Mouse (Mus musculus) midbrain, embryonic 14.5 days (tissue): ENCODE measurements around the gene Arhgef3. TPM values are rescaled to one million over a fixed set of nuclear protein-coding genes. Genes with fewer than 3 reads are reported as not detected.

Experiments used
- ATAC-seq: fragments of 200-750 bp; cut with Nextera tagmentation; 2 replicates; pipeline ENCODE4 v1.8.0; 2017; ENCODE audit warnings: moderate number of reproducible peaks, moderate library complexity; ENCODE audit not compliant: low FRiP score, low TSS enrichment
- DNase-seq: peaks from one replicate; pipeline ENCODE4 v3.0.0-alpha.2; 2015
- H3K27ac ChIP-seq: fragments of 300-500 bp; sonication (generic); replicated peaks from 2 replicates; pipeline ENCODE4 v1.5.1; 2014; ENCODE audit warnings: mild to moderate bottlenecking, low read depth, low read length, moderate library complexity
- H3K27me3 ChIP-seq: fragments of 300-500 bp; sonication (generic); 2 replicates; pipeline ENCODE4 v1.6.1; 2014; ENCODE audit warnings: low read length, control low read depth, mixed read lengths; ENCODE audit not compliant: control insufficient read depth, insufficient read depth
- H3K36me3 ChIP-seq: fragments of 300-500 bp; sonication (generic); 2 replicates; pipeline ENCODE4 v1.6.1; 2014; ENCODE audit warnings: low read length, control low read depth; ENCODE audit not compliant: control insufficient read depth, insufficient read depth
- H3K4me1 ChIP-seq: fragments of 300-500 bp; sonication (generic); 2 replicates; pipeline ENCODE4 v1.6.1; 2014; ENCODE audit warnings: mild to moderate bottlenecking, antibody characterized with exemption, low read length, control low read depth; ENCODE audit not compliant: control insufficient read depth, insufficient read depth
- H3K4me2 ChIP-seq: fragments of 300-500 bp; sonication (generic); 2 replicates; pipeline ENCODE4 v1.6.1; 2014; ENCODE audit warnings: mild to moderate bottlenecking, low read length, moderate library complexity
- H3K4me3 ChIP-seq: fragments of 300-500 bp; sonication (generic); replicated peaks from 2 replicates; pipeline ENCODE4 v1.5.1; 2014; ENCODE audit warnings: low read depth, low read length
- H3K9ac ChIP-seq: fragments of 300-500 bp; sonication (generic); replicated peaks from 2 replicates; pipeline ENCODE4 v1.6.1; 2014; ENCODE audit warnings: mild to moderate bottlenecking, low read length, moderate library complexity
- H3K9me3 ChIP-seq: fragments of 300-500 bp; sonication (generic); 2 replicates; pipeline ENCODE4 v1.6.1; 2016; ENCODE audit warnings: low read length, control low read depth, mixed read lengths; ENCODE audit not compliant: control insufficient read depth
- WGBS: fragments of 180-500 bp; shearing (Covaris S2); extraction: QIAGEN DNeasy Blood & Tissue Kit; methylation state at CpG from one replicate; pipeline ENCODE4 v1.1.7; 2014; 5-methylcytosine and 5-hydroxymethylcytosine counted together
- polyA plus RNA-seq: library from polyadenylated mRNA; unstranded; fragments of >200 nt; fragmentation: Nextera tagmentation; extraction: Ambion mirVana; gene quantifications from 2 replicates; pipeline ENCODE4 v1.2.1, GENCODE M21; 2014

Gene Arhgef3
- polyA plus RNA-seq, 1 experiment from 2014 or later = 5.3 TPM

GRCm38 (mm10) chr14:27164639-27165038 is 49.9 kb downstream of the Arhgef3 start:
- Histone ChIP-seq H3K27me3 (no peaks in the 10 kb centered on the region), H3K9ac (no peak overlapping the region), H3K4me1 (no peaks in the 10 kb centered on the region), H3K27ac (no peak overlapping the region), H3K4me3 (no peak overlapping the region), H3K9me3 (no peaks in the 10 kb centered on the region), H3K36me3 (no peaks in the 10 kb centered on the region), H3K4me2 (no peak overlapping the region)
- WGBS = 91% methylated on average over 6 of the region's 6 CpGs
- ATAC-seq (no peak), DNase-seq (no peak)

- no peak for ATAC-seq
- Histone ChIP-seq H3K27me3 (no peaks in the 10 kb centered on the region), H3K27ac (no peak overlapping the region), H3K36me3 (no peaks in the 10 kb centered on the region), H3K4me2 (no peak overlapping the region), H3K4me3 (no peak overlapping the region), H3K4me1 (no peaks in the 10 kb centered on the region), H3K9ac (no peak overlapping the region), H3K9me3 (no peaks in the 10 kb centered on the region)
- DNase-seq = peak; percentile 56
- 72% methylated on average over 8 of the region's 8 CpGs for WGBS
Observed at GRCm38 (mm10) chr14:27166751-27167150, 52.1 kb downstream of the Arhgef3 start.

GRCm38 (mm10) chr14:27167177-27167576 is 52.5 kb downstream of the Arhgef3 start:
- H3K4me2 ChIP-seq = no peak overlapping the region
- H3K27ac ChIP-seq = peak overlapping the region; percentile 27
- WGBS = 75% methylated on average over 4 of the region's 4 CpGs
- no peaks in the 10 kb centered on the region for H3K27me3 ChIP-seq
- no peaks in the 10 kb centered on the region for H3K4me1 ChIP-seq
- H3K9me3 ChIP-seq = no peaks in the 10 kb centered on the region
- ATAC-seq = peak; percentile 14; the same call in 1 of the 2 replicates
- no peaks in the 10 kb centered on the region for H3K36me3 ChIP-seq
- H3K9ac ChIP-seq = no peak overlapping the region
- DNase-seq = peak; percentile 30
- no peak overlapping the region for H3K4me3 ChIP-seq

GRCm38 (mm10) chr14:27168387-27168786 is 53.7 kb downstream of the Arhgef3 start:
- WGBS = 91% methylated on average over 5 of the region's 5 CpGs
- H3K4me1 ChIP-seq = no peaks in the 10 kb centered on the region
- H3K27ac ChIP-seq = no peak overlapping the region
- H3K36me3 ChIP-seq = no peaks in the 10 kb centered on the region
- H3K9ac ChIP-seq = no peak overlapping the region
- H3K4me2 ChIP-seq = no peak overlapping the region
- H3K9me3 ChIP-seq = no peaks in the 10 kb centered on the region
- DNase-seq (no peak), ATAC-seq (no peak)
- no peak overlapping the region for H3K4me3 ChIP-seq
- H3K27me3 ChIP-seq = no peaks in the 10 kb centered on the region

- Histone ChIP-seq H3K4me1 (no peaks in the 10 kb centered on the region), H3K9ac (no peak overlapping the region), H3K4me3 (no peak overlapping the region), H3K27me3 (no peaks in the 10 kb centered on the region), H3K4me2 (no peak overlapping the region), H3K36me3 (no peaks in the 10 kb centered on the region), H3K9me3 (no peaks in the 10 kb centered on the region), H3K27ac (no peak overlapping the region)
- DNase-seq (no peak), ATAC-seq (no peak)
- 93% methylated on average over 4 of the region's 4 CpGs for WGBS
Observed at GRCm38 (mm10) chr14:27169287-27169686, 54.6 kb downstream of the Arhgef3 start.

GRCm38 (mm10) chr14:27170421-27170820 is 55.7 kb downstream of the Arhgef3 start:
- Histone ChIP-seq H3K4me3 (no peak overlapping the region), H3K9me3 (no peaks in the 10 kb centered on the region)
- no peak for DNase-seq

GRCm38 (mm10) chr14:27171175-27171830 is 56.6 kb downstream of the Arhgef3 start:
- H3K9ac ChIP-seq = no peak overlapping the region

More at GRCm38 (mm10) chr14:27170421-27170820, 55.7 kb downstream of the Arhgef3 start:
- Histone ChIP-seq H3K4me2 (no peak overlapping the region), H3K4me1 (no peaks in the 10 kb centered on the region), H3K36me3 (no peaks in the 10 kb centered on the region), H3K27me3 (no peaks in the 10 kb centered on the region), H3K9ac (no peak overlapping the region), H3K27ac (no peak overlapping the region)
- no peak for ATAC-seq
- 99% methylated on average over 2 of the region's 2 CpGs for WGBS

GRCm38 (mm10) chr14:27173178-27173803 is 58.6 kb downstream of the Arhgef3 start:
- H3K9ac ChIP-seq = no peak overlapping the region
- no peak overlapping the region for H3K27ac ChIP-seq
- no peaks in the 10 kb centered on the region for H3K27me3 ChIP-seq
- DNase-seq (no peak), ATAC-seq (no peak)
- H3K36me3 ChIP-seq = no peaks in the 10 kb centered on the region
- no peaks in the 10 kb centered on the region for H3K9me3 ChIP-seq
- WGBS = 88% methylated on average over 10 of the region's 10 CpGs
- no peak overlapping the region for H3K4me3 ChIP-seq
- no peaks in the 10 kb centered on the region for H3K4me1 ChIP-seq
- H3K4me2 ChIP-seq = no peak overlapping the region

More at GRCm38 (mm10) chr14:27171175-27171830, 56.6 kb downstream of the Arhgef3 start:
- Histone ChIP-seq H3K27me3 (no peaks in the 10 kb centered on the region), H3K36me3 (no peaks in the 10 kb centered on the region), H3K4me1 (no peaks in the 10 kb centered on the region), H3K4me3 (no peak overlapping the region), H3K27ac (no peak overlapping the region), H3K9me3 (no peaks in the 10 kb centered on the region), H3K4me2 (no peak overlapping the region)
- 81% methylated on average over 14 of the region's 14 CpGs for WGBS
- ATAC-seq = no peak
- DNase-seq = no peak
